Mouse (Mus musculus) heart, embryonic 14.5 days (tissue): Measurements from ENCODE around the gene Dlgap1. TPM values are rescaled to one million over a fixed set of nuclear protein-coding genes. Genes with fewer than 3 reads are reported as not detected.
"Not testable (repeated sequence)": the region's sequence is repeated elsewhere in the genome, so short reads cannot be mapped to it uniquely, and the experiment has no call there.

ENCODE experiments used
- ATAC-seq: fragments of 200-750 bp; cut with Nextera tagmentation; 2 replicates; pipeline ENCODE4 v1.8.0; 2017; ENCODE audit warnings: low read depth, moderate TSS enrichment; ENCODE audit not compliant: insufficient number of reproducible peaks, insufficient read depth, low FRiP score
- H3K27ac ChIP-seq, 2 experiments: fragments of 200-500 bp in 1 of 2; fragments of 300-500 bp in 1 of 2; sonication (generic) in 1 of 2; replicated peaks in 1 of 2; 2 replicates each; pipeline ENCODE4 v1.5.1; 2012 to 2014; ENCODE audit warnings: low read depth in 2 of 2, low read length in 2 of 2, control low read depth in 1 of 2, mild to moderate bottlenecking in 1 of 2, mixed read lengths in 1 of 2; ENCODE audit not compliant: control insufficient read depth in 1 of 2, insufficient read depth in 1 of 2
- H3K27me3 ChIP-seq: fragments of 300-500 bp; sonication (generic); 2 replicates; pipeline ENCODE4 v1.6.1; 2014; ENCODE audit warnings: mild to moderate bottlenecking, low read length, control low read depth; ENCODE audit not compliant: control insufficient read depth, insufficient read depth
- H3K36me3 ChIP-seq: fragments of 300-500 bp; sonication (generic); 2 replicates; pipeline ENCODE4 v1.6.1; 2014; ENCODE audit warnings: mild to moderate bottlenecking, control low read depth, low read length, mixed read lengths; ENCODE audit not compliant: control insufficient read depth, insufficient read depth
- H3K4me1 ChIP-seq, 2 experiments: fragments of 200-500 bp in 1 of 2; fragments of 300-500 bp in 1 of 2; sonication (generic) in 1 of 2; 2 replicates each; pipeline ENCODE4 v1.6.1; 2012 to 2014; ENCODE audit warnings: low read length in 2 of 2, control low read depth in 1 of 2, mixed read lengths in 1 of 2; ENCODE audit not compliant: control insufficient read depth in 2 of 2, insufficient read depth in 2 of 2
- H3K4me2 ChIP-seq: fragments of 300-500 bp; sonication (generic); 2 replicates; pipeline ENCODE4 v1.6.1; 2014; ENCODE audit warnings: mild to moderate bottlenecking, low read length
- H3K4me3 ChIP-seq, 2 experiments: fragments of 200-500 bp in 1 of 2; fragments of 300-500 bp in 1 of 2; sonication (generic) in 1 of 2; 2 replicates each; pipeline ENCODE4 v1.5.1; 2012 to 2014; ENCODE audit warnings: low read length in 2 of 2, mild to moderate bottlenecking in 2 of 2, control low read depth in 1 of 2, low read depth in 1 of 2, moderate library complexity in 1 of 2; ENCODE audit not compliant: control insufficient read depth in 1 of 2, insufficient read depth in 1 of 2
- H3K9ac ChIP-seq: fragments of 300-500 bp; sonication (generic); 2 replicates; pipeline ENCODE4 v1.6.1; 2014; ENCODE audit warnings: mild to moderate bottlenecking, low read length
- H3K9me3 ChIP-seq: fragments of 300-500 bp; sonication (generic); 2 replicates; pipeline ENCODE4 v1.6.1; 2016; ENCODE audit warnings: low read length, control low read depth; ENCODE audit not compliant: control insufficient read depth
- WGBS: fragments of 180-500 bp; shearing (Covaris S2); extraction: QIAGEN DNeasy Blood & Tissue Kit; methylation state at CpG from one replicate; pipeline ENCODE4 v1.1.7; 2014; 5-methylcytosine and 5-hydroxymethylcytosine counted together
- polyA plus RNA-seq: library from polyadenylated mRNA; unstranded; fragments of >200 nt; fragmentation: Nextera tagmentation; extraction: Ambion mirVana; gene quantifications from 2 replicates; pipeline ENCODE4 v1.2.1, GENCODE M21; 2014

The Dlgap1 gene
- polyA plus RNA-seq, 1 experiment from 2014 or later = 1.1 TPM

GRCm38 (mm10) chr17:70586735-70587425, 618.0 kb downstream of the Dlgap1 start:
- 81% methylated on average over 13 of the region's 13 CpGs for WGBS
- no peak overlapping the region for H3K4me2 ChIP-seq
- H3K36me3 ChIP-seq = no peaks in the 10 kb centered on the region
- H3K4me3 ChIP-seq = no peak overlapping the region
- no peaks in the 10 kb centered on the region for H3K27me3 ChIP-seq
- H3K27ac ChIP-seq = no peak overlapping the region
- H3K9ac ChIP-seq = no peak overlapping the region
- no peaks in the 10 kb centered on the region for H3K9me3 ChIP-seq
- ATAC-seq = no peak
- H3K4me1 ChIP-seq = peaks cover 6% of the 10 kb centered on the region in 2 experiments; a peak in 3 of 4 replicates

GRCm38 (mm10) chr17:70587975-70588630, 619.2 kb downstream of the Dlgap1 start:
- H3K27ac ChIP-seq, H3K4me3 ChIP-seq, H3K27me3 ChIP-seq, H3K4me2 ChIP-seq, H3K9me3 ChIP-seq, H3K4me1 ChIP-seq, H3K9ac ChIP-seq, H3K36me3 ChIP-seq, ATAC-seq: not testable (repeated sequence)
- 85% methylated on average over 2 of the region's 4 CpGs for WGBS

GRCm38 (mm10) chr17:70588691-70589090, 619.8 kb downstream of the Dlgap1 start:
- H3K36me3 ChIP-seq = no peaks in the 10 kb centered on the region
- H3K4me1 ChIP-seq = peaks cover 6% of the 10 kb centered on the region in 2 experiments; a peak in 3 of 4 replicates
- H3K9ac ChIP-seq = no peak overlapping the region
- no peak for ATAC-seq
- no peak overlapping the region for H3K4me3 ChIP-seq
- H3K27me3 ChIP-seq = no peaks in the 10 kb centered on the region
- WGBS = 35% methylated on average over 6 of the region's 6 CpGs
- peak overlapping the region; percentile 36; the same call in 1 of the 2 replicates for H3K4me2 ChIP-seq
- H3K9me3 ChIP-seq = no peaks in the 10 kb centered on the region
- H3K27ac ChIP-seq = no peak overlapping the region

- H3K4me3 ChIP-seq = no peak overlapping the region
- no peak overlapping the region for H3K9ac ChIP-seq
- no peaks in the 10 kb centered on the region for H3K9me3 ChIP-seq
- 60% methylated on average over 13 of the region's 13 CpGs for WGBS
- H3K4me1 ChIP-seq = peaks cover 6% of the 10 kb centered on the region in 2 experiments; a peak in 3 of 4 replicates
- no peak overlapping the region for H3K27ac ChIP-seq
- H3K4me2 ChIP-seq = peak overlapping the region; percentile 36; the same call in 1 of the 2 replicates
- ATAC-seq = no peak
- H3K27me3 ChIP-seq = no peaks in the 10 kb centered on the region
- no peaks in the 10 kb centered on the region for H3K36me3 ChIP-seq
These were observed 620.3 kb downstream of the Dlgap1 start for GRCm38 (mm10) chr17:70589140-70589539.

GRCm38 (mm10) chr17:70590506-70590905, 621.6 kb downstream of the Dlgap1 start:
- no peak overlapping the region for H3K9ac ChIP-seq
- no peaks in the 10 kb centered on the region for H3K36me3 ChIP-seq
- no peak for ATAC-seq
- no peak overlapping the region for H3K4me3 ChIP-seq
- no peak overlapping the region for H3K27ac ChIP-seq
- WGBS = 54% methylated on average over 6 of the region's 6 CpGs
- peaks cover 6% of the 10 kb centered on the region in 2 experiments; a peak in 3 of 4 replicates for H3K4me1 ChIP-seq
- no peak overlapping the region for H3K4me2 ChIP-seq
- no peaks in the 10 kb centered on the region for H3K9me3 ChIP-seq
- H3K27me3 ChIP-seq = no peaks in the 10 kb centered on the region

- Histone ChIP-seq H3K4me2 (no peak overlapping the region), H3K9me3 (no peaks in the 10 kb centered on the region)
- 67% methylated on average over 1 of the region's 1 CpGs for WGBS
These were observed 625.4 kb downstream of the Dlgap1 start for GRCm38 (mm10) chr17:70594277-70594676.

GRCm38 (mm10) chr17:70596326-70596725, 627.5 kb downstream of the Dlgap1 start:
- Histone ChIP-seq H3K9me3 (no peaks in the 10 kb centered on the region), H3K4me3 (no peak overlapping the region), H3K9ac (no peak overlapping the region), H3K4me2 (no peak overlapping the region), H3K27me3 (no peaks in the 10 kb centered on the region), H3K27ac (no peak overlapping the region), H3K4me1 (no peaks in the 10 kb centered on the region), H3K36me3 (no peaks in the 10 kb centered on the region)
- no peak for ATAC-seq
- 80% methylated on average over 2 of the region's 2 CpGs for WGBS

More at GRCm38 (mm10) chr17:70594277-70594676, 625.4 kb downstream of the Dlgap1 start:
- no peak overlapping the region for H3K27ac ChIP-seq
- H3K9ac ChIP-seq = no peak overlapping the region
- H3K27me3 ChIP-seq = no peaks in the 10 kb centered on the region
- peaks cover under 1 to 1% of the 10 kb centered on the region in 2 experiments; a peak in 3 of 4 replicates for H3K4me1 ChIP-seq
- ATAC-seq = no peak
- no peak overlapping the region for H3K4me3 ChIP-seq
- no peaks in the 10 kb centered on the region for H3K36me3 ChIP-seq
